In the genomic region with DNA sequence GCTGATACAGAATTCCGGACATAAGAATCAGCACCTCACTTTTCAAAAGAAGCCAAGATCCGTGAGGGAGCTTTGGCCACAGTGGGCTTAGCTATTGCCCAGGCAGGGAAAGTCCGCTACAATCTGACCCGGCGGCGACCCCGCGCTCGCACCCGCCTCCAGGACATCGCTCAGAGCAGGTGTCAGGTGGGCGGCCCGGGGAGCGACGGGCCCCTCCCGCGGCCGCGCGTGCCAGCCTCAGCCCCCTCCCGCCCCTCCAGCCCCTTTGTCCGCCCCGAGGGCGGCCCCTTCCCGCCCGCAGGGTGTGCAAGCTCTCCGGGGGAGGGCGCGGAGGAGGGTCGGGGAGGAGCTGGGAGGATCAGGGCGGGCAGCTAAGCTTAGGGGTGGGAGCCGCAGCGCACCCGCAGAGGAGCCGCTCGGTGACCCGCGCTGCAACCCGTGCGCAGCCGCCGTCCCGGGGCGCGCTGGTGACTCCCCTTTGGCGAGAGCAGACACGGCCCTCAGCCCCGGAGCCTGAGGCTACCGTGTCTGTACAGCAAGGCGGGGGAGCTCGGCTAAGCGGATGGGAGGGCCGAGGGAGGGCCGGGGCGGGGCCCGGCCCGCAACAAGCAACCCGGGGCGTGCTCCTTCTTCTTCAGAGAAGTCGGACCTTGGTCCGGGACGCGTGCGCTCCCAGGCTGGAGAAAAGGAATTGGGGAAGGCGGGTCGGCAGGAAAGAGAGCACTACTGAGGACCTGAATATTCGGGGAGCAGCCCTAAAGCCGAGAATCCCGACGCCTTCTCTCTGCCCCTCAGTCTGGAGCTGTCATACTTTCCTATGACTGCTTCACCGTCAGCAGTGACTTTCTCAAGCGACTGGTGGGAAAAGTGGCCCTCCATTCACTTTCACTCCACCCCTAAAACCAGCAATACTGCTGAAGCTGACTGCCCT, we compare ENCODE assay signal across 8 mouse cellular contexts. TPM values are rescaled to one million over a fixed set of nuclear protein-coding genes. Genes with fewer than 3 reads are reported as not detected.
DNase-seq lines count a peak whose midpoint lies in the region; ATAC-seq and TF ChIP-seq lines count a peak whose summit lies in the region.

No protein-coding gene starts in this region.

- H3K27me3 ChIP-seq in intestine, embryonic 14.5 days (replicated peaks; ENCODE audit: control insufficient read depth, insufficient read depth, low read length): peaks cover 65% of the 10 kb centered on the region
- peaks cover 54% of the 10 kb centered on the region for H3K27me3 ChIP-seq in lung, postnatal 0 days (replicated peaks; ENCODE audit: insufficient read depth, low read length)
- H3K27me3 ChIP-seq in stomach, postnatal 0 days (ENCODE audit: control insufficient read depth, insufficient read depth, low read length): peaks cover 24% of the 10 kb centered on the region; the same call in 1 of the 2 replicates

- no peak for TF ChIP-seq CTCF in layer of hippocampus, adult 2 months (conservative IDR thresholded peaks at IDR 0.05)
- no peak for TF ChIP-seq CTCF in lung, postnatal 0 days (IDR thresholded peaks at IDR 0.05)
- no peak for TF ChIP-seq CTCF in stomach, postnatal 0 days (IDR thresholded peaks at IDR 0.05; ENCODE audit: low read depth)

- H3K36me3 ChIP-seq in intestine, embryonic 14.5 days (ENCODE audit: control insufficient read depth, insufficient read depth, low read length): no peaks in the 10 kb centered on the region
- H3K36me3 ChIP-seq in lung, postnatal 0 days (ENCODE audit: insufficient read depth, low read length): no peaks in the 10 kb centered on the region
- H3K36me3 ChIP-seq in stomach, postnatal 0 days (ENCODE audit: control insufficient read depth, insufficient read depth, low read length): no peaks in the 10 kb centered on the region

- ATAC-seq in intestine, embryonic 14.5 days (replicated peaks; ENCODE audit: low FRiP score, low TSS enrichment, low read depth): peak; percentile 83
- ATAC-seq in lung, postnatal 0 days: peak; percentile 84
- peak; percentile 56 for ATAC-seq in stomach, postnatal 0 days (ENCODE audit: low FRiP score, low TSS enrichment)

- H3K27ac ChIP-seq in layer of hippocampus, adult 2 months: no peak overlapping the region
- no peak overlapping the region for H3K27ac ChIP-seq in intestine, embryonic 14.5 days (ENCODE audit: low read depth)
- H3K27ac ChIP-seq in lung, postnatal 0 days (ENCODE audit: low read length): no peak overlapping the region
- H3K27ac ChIP-seq in stomach, postnatal 0 days (replicated peaks): no peak overlapping the region

- peak overlapping the region; percentile 89 for H3K4me2 ChIP-seq in intestine, embryonic 14.5 days (ENCODE audit: low read length)
- peak overlapping the region; percentile 67 for H3K4me2 ChIP-seq in lung, postnatal 0 days (replicated peaks; ENCODE audit: low read depth, low read length)
- H3K4me2 ChIP-seq in stomach, postnatal 0 days (replicated peaks; ENCODE audit: low read depth): peak overlapping the region; percentile 79

- H3K9me3 ChIP-seq in intestine, embryonic 14.5 days (ENCODE audit: control insufficient read depth, low read length): no peaks in the 10 kb centered on the region
- H3K9me3 ChIP-seq in lung, postnatal 0 days (ENCODE audit: low read length): no peaks in the 10 kb centered on the region
- no peaks in the 10 kb centered on the region for H3K9me3 ChIP-seq in stomach, postnatal 0 days (ENCODE audit: control insufficient read depth, low read length)

- H3K9ac ChIP-seq in intestine, embryonic 14.5 days (ENCODE audit: low read length): no peak overlapping the region
- H3K9ac ChIP-seq in lung, postnatal 0 days (replicated peaks; ENCODE audit: low read depth): no peak overlapping the region
- H3K9ac ChIP-seq in stomach, postnatal 0 days (ENCODE audit: low read length): no peak overlapping the region

- DNase-seq in layer of hippocampus, adult 2 months (ENCODE audit: low spot score in 2 of 2): no peak
- DNase-seq in layer of hippocampus, postnatal 14 days (ENCODE audit: low spot score in 2 of 2): no peak
- DNase-seq in embryo, embryonic 9.5 days (ENCODE audit: extremely low spot score): peak; percentile 79
- DNase-seq in intestine, embryonic 14.5 days (ENCODE audit: low spot score): peak; percentile 74
- peak; percentile 21 for DNase-seq in lung, postnatal 0 days (ENCODE audit: low spot score)
- peak; percentile 47 for DNase-seq in stomach, postnatal 0 days (ENCODE audit: low spot score)
- no peak for DNase-seq in thymus, postnatal 25 days
- DNase-seq in natural killer cell, adult 2 months (ENCODE audit: low spot score in 2 of 2): no peak

- WGBS in intestine, embryonic 14.5 days: under 1% methylated on average over 68 of the region's 72 CpGs
- WGBS in lung, postnatal 0 days: 1% methylated on average over 44 of the region's 72 CpGs
- WGBS in stomach, postnatal 0 days: 1% methylated on average over 65 of the region's 72 CpGs

- TF ChIP-seq EP300 in lung, postnatal 0 days (IDR thresholded peaks at IDR 0.05): no peak
- no peak for TF ChIP-seq EP300 in stomach, postnatal 0 days (optimal IDR thresholded peaks at IDR 0.05)

- 0 out of 2 replicates have a peak, but pooled peaks cover 2% of the 10 kb centered on the region for H3K4me1 ChIP-seq in intestine, embryonic 14.5 days (replicated peaks; ENCODE audit: control insufficient read depth, insufficient read depth, low read length)
- no peaks in the 10 kb centered on the region; the same call in 1 of the 2 replicates for H3K4me1 ChIP-seq in lung, postnatal 0 days (ENCODE audit: insufficient read depth, low read depth, low read length)
- no peaks in the 10 kb centered on the region for H3K4me1 ChIP-seq in stomach, postnatal 0 days (replicated peaks; ENCODE audit: control insufficient read depth, insufficient read depth)

- H3K4me3 ChIP-seq in layer of hippocampus, adult 2 months: peak overlapping the region; percentile 41
- peak overlapping the region; percentile 51 for H3K4me3 ChIP-seq in intestine, embryonic 14.5 days (ENCODE audit: low read depth, low read length)
- H3K4me3 ChIP-seq in lung, postnatal 0 days (ENCODE audit: low read depth, low read length): peak overlapping the region; percentile 50
- H3K4me3 ChIP-seq in stomach, postnatal 0 days (ENCODE audit: low read depth, low read length): peak overlapping the region; percentile 45

RNA-seq across cellular contexts. Expression of gene Sp8, which starts 9.5 kb away (rescaled TPM):
- total RNA-seq in layer of hippocampus, adult 2 months (2021): 1 to 10 TPM; 1.6 to 2.0 TPM
- total RNA-seq in layer of hippocampus, postnatal 14 days (2021): 1 to 10 TPM; 1.6 to 2.4 TPM
- polyA plus RNA-seq in intestine, embryonic 14.5 days (2014; fragmentation: Nextera tagmentation; extraction: Ambion mirVana): not detected in 2 replicates
- polyA plus RNA-seq in lung, postnatal 0 days (2015; fragmentation: Nextera tagmentation; extraction: Ambion mirVana): not detected in 2 replicates
- 0.02 TPM in 1 of 2 replicates, not detected in the other for polyA plus RNA-seq in stomach, postnatal 0 days (2015; fragmentation: Nextera tagmentation; extraction: Ambion mirVana)

Comparison
In these comparisons a context has a peak if more than half of its experiments do, and no peak if none do; other contexts are left out.
1. DNase-seq: peak in embryo, embryonic 9.5 days (single experiment), intestine, embryonic 14.5 days (single experiment), lung, postnatal 0 days (single experiment) and stomach, postnatal 0 days (single experiment); none in layer of hippocampus, adult 2 months (0 of 2), layer of hippocampus, postnatal 14 days (0 of 2), thymus, postnatal 25 days (single experiment) and natural killer cell, adult 2 months (0 of 2).
2. Peak in every context shown above with its lines, with median percentiles within 50 percentile points of each other: H3K4me3 ChIP-seq, ATAC-seq and H3K4me2 ChIP-seq.